Mouse (Mus musculus) forebrain, embryonic 16.5 days (tissue): ENCODE measurements around the gene Kcnd2. TPM values are rescaled to one million over a fixed set of nuclear protein-coding genes. Genes with fewer than 3 reads are reported as not detected.

Experiments used
- ATAC-seq: fragments of 200-750 bp; cut with Nextera tagmentation; 2 replicates; pipeline ENCODE4 v1.8.0; 2017; ENCODE audit warnings: mild to moderate bottlenecking, moderate library complexity
- H3K27ac ChIP-seq: fragments of 300-500 bp; sonication (generic); 2 replicates; pipeline ENCODE4 v1.5.1; 2014; ENCODE audit warnings: low read length, control low read depth
- H3K27me3 ChIP-seq: fragments of 300-500 bp; sonication (generic); replicated peaks from 2 replicates; pipeline ENCODE4 v1.6.1; 2014; ENCODE audit warnings: low read length; ENCODE audit not compliant: control insufficient read depth, insufficient read depth
- H3K36me3 ChIP-seq: fragments of 300-500 bp; sonication (generic); 2 replicates; pipeline ENCODE4 v1.6.1; 2014; ENCODE audit not compliant: control insufficient read depth, insufficient read depth
- H3K4me1 ChIP-seq: fragments of 300-500 bp; sonication (generic); replicated peaks from 2 replicates; pipeline ENCODE4 v1.6.1; 2014; ENCODE audit warnings: low read length; ENCODE audit not compliant: control insufficient read depth, insufficient read depth
- H3K4me2 ChIP-seq: fragments of 300-500 bp; sonication (generic); 2 replicates; pipeline ENCODE4 v1.6.1; 2014; ENCODE audit warnings: mild to moderate bottlenecking, low read length, control low read depth
- H3K4me3 ChIP-seq: fragments of 300-500 bp; sonication (generic); replicated peaks from 2 replicates; pipeline ENCODE4 v1.5.1; 2014; ENCODE audit warnings: mild to moderate bottlenecking, low read length, control low read depth
- H3K9ac ChIP-seq: fragments of 300-500 bp; sonication (generic); replicated peaks from 2 replicates; pipeline ENCODE4 v1.6.1; 2014; ENCODE audit warnings: low read depth, low read length, control low read depth
- H3K9me3 ChIP-seq: fragments of 300-500 bp; sonication (generic); 2 replicates; pipeline ENCODE4 v1.6.1; 2016; ENCODE audit warnings: low read length; ENCODE audit not compliant: control insufficient read depth
- WGBS: fragments of 180-500 bp; shearing (Covaris S2); extraction: QIAGEN DNeasy Blood & Tissue Kit; methylation state at CpG from one replicate; pipeline ENCODE4 v1.1.7; 2014; 5-methylcytosine and 5-hydroxymethylcytosine counted together
- polyA plus RNA-seq: library from polyadenylated mRNA; unstranded; fragments of >200 nt; fragmentation: Nextera tagmentation; extraction: Ambion mirVana; gene quantifications from 2 replicates; pipeline ENCODE4 v1.2.1, GENCODE M21; 2015

Gene Kcnd2
- polyA plus RNA-seq, 1 experiment from 2014 or later: 13.5 TPM

DNA sequence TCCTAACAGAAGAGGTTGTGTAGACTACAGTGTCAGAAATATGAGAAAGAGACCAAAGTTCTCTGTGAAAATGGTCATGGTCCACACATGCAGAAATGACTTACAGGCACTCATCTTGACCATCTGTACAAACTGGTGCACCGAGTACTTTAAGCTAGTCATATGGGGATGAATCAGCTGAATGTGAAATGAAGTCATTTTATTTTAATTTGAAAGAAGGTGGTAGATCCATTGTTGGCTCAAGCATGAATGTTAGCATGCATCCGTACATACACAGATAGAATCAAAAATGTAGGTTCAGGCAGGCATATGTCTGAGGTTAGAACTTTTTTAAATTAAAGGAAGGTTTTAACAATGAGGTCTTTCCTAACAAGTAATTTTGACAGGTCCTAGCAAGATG lies 273.2 kb downstream of the Kcnd2 start:
- no peaks in the 10 kb centered on the region for H3K4me1 ChIP-seq
- no peaks in the 10 kb centered on the region for H3K27me3 ChIP-seq
- no peak overlapping the region for H3K4me2 ChIP-seq
- ATAC-seq: no peak
- H3K9ac ChIP-seq: no peak overlapping the region
- no peaks in the 10 kb centered on the region for H3K9me3 ChIP-seq
- no peak overlapping the region for H3K27ac ChIP-seq
- H3K4me3 ChIP-seq: no peak overlapping the region
- 87% methylated on average over 2 of the region's 2 CpGs for WGBS
- H3K36me3 ChIP-seq: no peaks in the 10 kb centered on the region

GRCm38 (mm10) chr6:21502921-21503320 lies 287.6 kb downstream of the Kcnd2 start:
- H3K27ac ChIP-seq: no peak overlapping the region
- no peaks in the 10 kb centered on the region for H3K27me3 ChIP-seq
- H3K9me3 ChIP-seq: no peaks in the 10 kb centered on the region
- H3K4me2 ChIP-seq: no peak overlapping the region
- 88% methylated on average over 1 of the region's 1 CpGs for WGBS
- no peaks in the 10 kb centered on the region for H3K36me3 ChIP-seq
- H3K4me1 ChIP-seq: no peaks in the 10 kb centered on the region
- H3K4me3 ChIP-seq: no peak overlapping the region
- H3K9ac ChIP-seq: no peak overlapping the region
- ATAC-seq: no peak

DNA sequence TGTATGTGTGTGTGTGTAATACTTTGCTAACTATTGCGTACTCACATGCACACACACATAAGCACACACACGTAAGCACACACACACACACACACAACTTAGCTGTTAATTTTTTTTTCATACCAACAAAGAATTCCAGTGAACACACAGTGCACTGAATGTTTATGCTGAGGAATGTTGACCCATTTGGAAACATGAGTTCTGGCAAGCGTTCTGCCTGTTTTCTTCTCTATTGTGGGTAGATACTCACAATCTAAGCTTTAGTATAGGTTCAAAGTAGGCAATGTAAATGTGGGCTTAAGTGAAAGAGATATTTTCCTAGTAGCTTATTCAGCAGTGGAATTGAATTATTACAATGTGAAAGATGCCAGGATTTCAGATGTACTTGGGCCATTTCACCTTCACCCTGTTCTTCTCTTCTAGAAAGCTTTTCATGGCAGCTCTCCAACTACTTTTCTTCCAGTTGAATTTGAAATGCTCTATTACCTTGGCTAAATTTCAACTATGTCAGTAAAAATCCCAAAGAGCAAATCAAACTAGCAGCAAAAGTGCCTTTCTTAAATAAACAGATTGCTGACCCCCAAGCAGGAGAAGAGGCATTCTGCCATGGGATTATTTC lies 295.4 kb downstream of the Kcnd2 start:
- WGBS: 66% methylated on average over 3 of the region's 3 CpGs

DNA sequence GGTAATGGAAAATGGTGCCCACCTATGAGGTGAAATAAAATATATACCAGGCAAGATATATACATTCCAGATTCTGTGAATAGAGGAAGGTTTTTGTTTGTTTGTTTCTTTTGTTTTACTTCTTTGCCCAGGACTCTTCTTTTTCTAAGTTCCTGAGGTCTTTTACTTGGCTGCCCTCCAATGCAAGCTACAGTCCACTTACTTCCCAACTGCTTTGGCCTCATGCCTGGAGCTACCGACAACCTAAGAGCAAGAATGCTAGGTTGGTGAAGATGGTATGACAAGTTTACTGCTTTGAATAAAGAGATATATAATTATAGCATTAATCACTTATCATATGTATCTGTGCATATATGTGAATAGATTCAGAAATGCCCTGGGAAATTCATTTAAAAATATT lies 305.0 kb downstream of the Kcnd2 start:
- Histone ChIP-seq H3K9ac (no peak overlapping the region), H3K27me3 (no peaks in the 10 kb centered on the region), H3K4me2 (no peak overlapping the region), H3K9me3 (no peaks in the 10 kb centered on the region), H3K4me1 (no peaks in the 10 kb centered on the region), H3K36me3 (no peaks in the 10 kb centered on the region), H3K27ac (no peak overlapping the region), H3K4me3 (no peak overlapping the region)
- ATAC-seq: no peak
- 37% methylated on average over 1 of the region's 1 CpGs for WGBS

More for the DNA sequence above, 295.4 kb downstream of the Kcnd2 start:
- Histone ChIP-seq H3K27ac (no peak overlapping the region), H3K4me2 (no peak overlapping the region), H3K36me3 (no peaks in the 10 kb centered on the region), H3K4me1 (no peaks in the 10 kb centered on the region), H3K9ac (no peak overlapping the region), H3K9me3 (no peaks in the 10 kb centered on the region), H3K4me3 (no peak overlapping the region), H3K27me3 (no peaks in the 10 kb centered on the region)
- no peak for ATAC-seq

- H3K4me2 ChIP-seq: no peak overlapping the region
- no peaks in the 10 kb centered on the region for H3K27me3 ChIP-seq
- no peaks in the 10 kb centered on the region for H3K36me3 ChIP-seq
- no peak overlapping the region for H3K4me3 ChIP-seq
- H3K9me3 ChIP-seq: no peaks in the 10 kb centered on the region
- H3K27ac ChIP-seq: no peak overlapping the region
- H3K4me1 ChIP-seq: no peaks in the 10 kb centered on the region
- 100% methylated on average over 1 of the region's 1 CpGs for WGBS
- ATAC-seq: no peak
- H3K9ac ChIP-seq: no peak overlapping the region
Observed at GRCm38 (mm10) chr6:21527489-21528074, 312.3 kb downstream of the Kcnd2 start.

DNA sequence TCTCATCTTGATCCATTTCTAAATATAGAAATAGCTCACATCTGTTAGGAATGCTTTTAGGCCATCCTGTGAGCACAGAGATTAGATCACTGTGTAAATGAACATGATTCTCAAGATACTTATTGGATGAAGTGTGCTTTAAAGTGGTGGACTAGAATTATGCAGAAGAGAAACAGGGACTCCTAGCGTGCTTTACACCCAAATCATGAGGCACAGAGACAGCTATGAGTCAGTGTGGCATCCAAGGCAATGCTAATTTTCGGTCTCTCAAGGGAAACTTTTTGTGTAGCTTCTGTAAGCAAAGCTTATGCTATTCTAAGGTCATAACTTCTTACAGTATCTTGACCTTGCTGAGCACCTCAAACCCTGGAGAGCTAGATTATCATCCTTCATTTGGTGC lies 318.7 kb downstream of the Kcnd2 start:
- no peaks in the 10 kb centered on the region for H3K36me3 ChIP-seq
- no peaks in the 10 kb centered on the region for H3K4me1 ChIP-seq
- no peak overlapping the region for H3K4me2 ChIP-seq
- no peak overlapping the region for H3K9ac ChIP-seq
- H3K27ac ChIP-seq: no peak overlapping the region
- H3K9me3 ChIP-seq: no peaks in the 10 kb centered on the region
- no peak overlapping the region for H3K4me3 ChIP-seq
- no peak for ATAC-seq
- 76% methylated on average over 2 of the region's 2 CpGs for WGBS
- no peaks in the 10 kb centered on the region for H3K27me3 ChIP-seq

GRCm38 (mm10) chr6:21534820-21535219 lies 319.5 kb downstream of the Kcnd2 start:
- Histone ChIP-seq H3K4me3 (no peak overlapping the region), H3K9me3 (no peaks in the 10 kb centered on the region), H3K4me1 (no peaks in the 10 kb centered on the region), H3K27me3 (no peaks in the 10 kb centered on the region), H3K9ac (no peak overlapping the region), H3K27ac (no peak overlapping the region), H3K36me3 (no peaks in the 10 kb centered on the region), H3K4me2 (no peak overlapping the region)
- 14% methylated on average over 1 of the region's 1 CpGs for WGBS
- ATAC-seq: peak; percentile 38; the same call in 1 of the 2 replicates

GRCm38 (mm10) chr6:21551501-21551900 lies 336.2 kb downstream of the Kcnd2 start:
- H3K9ac ChIP-seq: no peak overlapping the region
- H3K9me3 ChIP-seq: no peaks in the 10 kb centered on the region
- 83% methylated on average over 9 of the region's 9 CpGs for WGBS
- no peak for ATAC-seq
- no peak overlapping the region for H3K27ac ChIP-seq
- H3K27me3 ChIP-seq: no peaks in the 10 kb centered on the region
- no peak overlapping the region for H3K4me3 ChIP-seq
- no peak overlapping the region for H3K4me2 ChIP-seq
- no peaks in the 10 kb centered on the region for H3K36me3 ChIP-seq
- no peaks in the 10 kb centered on the region for H3K4me1 ChIP-seq

GRCm38 (mm10) chr6:21570964-21571363 lies 355.7 kb downstream of the Kcnd2 start:
- ATAC-seq: no peak

More at GRCm38 (mm10) chr6:21570964-21571363, 355.7 kb downstream of the Kcnd2 start:
- Histone ChIP-seq H3K4me3 (no peak overlapping the region), H3K9ac (no peak overlapping the region), H3K27me3 (no peaks in the 10 kb centered on the region), H3K4me1 (no peaks in the 10 kb centered on the region), H3K27ac (no peak overlapping the region), H3K4me2 (no peak overlapping the region), H3K9me3 (no peaks in the 10 kb centered on the region), H3K36me3 (no peaks in the 10 kb centered on the region)
- WGBS: 46% methylated on average over 6 of the region's 6 CpGs
